Comparison of ENCODE assay signal across 33 mouse cellular contexts in genomic region chr5:73627991-73628390, GRCm38 (mm10). TPM values are rescaled to one million over a fixed set of nuclear protein-coding genes. Genes with fewer than 3 reads are reported as not detected.
"Had no signal": no experiment of that assay in that cellular context is flagged by ENCODE, and none has a peak within 500 bp of the region (broad histone marks: within the 10 kb centered on the region; RNA-seq: fewer than 3 reads in every experiment).

No protein-coding gene starts in this region.

- DNase-seq: forebrain, postnatal 0 days; gastrocnemius, postnatal 14 days; gastrocnemius, postnatal 36 days; heart, postnatal 14 days; heart, postnatal 36 days; kidney, adult 11 months; kidney, adult 2 months; kidney, adult 9 months; kidney, postnatal 14 days; kidney, postnatal 36 days; layer of hippocampus, adult 9-11 months; liver; liver, embryonic 13.5 days had no signal

- H3K4me1 ChIP-seq: hindbrain, embryonic 15.5 days; kidney, embryonic 15.5 days; limb, embryonic 10.5 days; limb, embryonic 12.5 days had no signal

- H3K9ac ChIP-seq: forebrain, postnatal 0 days; heart, embryonic 13.5 days; heart, embryonic 15.5 days; hindbrain, embryonic 13.5 days; hindbrain, embryonic 15.5 days; kidney, embryonic 15.5 days; limb, embryonic 12.5 days; liver, embryonic 13.5 days had no signal

- H3K27me3 ChIP-seq: heart, embryonic 13.5 days; heart, embryonic 15.5 days; hindbrain, embryonic 15.5 days; kidney, embryonic 15.5 days; limb, embryonic 12.5 days; liver, embryonic 13.5 days had no signal

- H3K27ac ChIP-seq: heart, embryonic 13.5 days; heart, embryonic 15.5 days; hindbrain, embryonic 13.5 days; hindbrain, embryonic 15.5 days; hindbrain, postnatal 0 days; kidney, embryonic 15.5 days; kidney, postnatal 0 days; left cerebral cortex, adult 2 months; limb, embryonic 10.5 days; limb, embryonic 12.5 days; liver, embryonic 13.5 days had no signal

- H3K4me3 ChIP-seq: heart, embryonic 13.5 days; heart, embryonic 15.5 days; hindbrain, embryonic 13.5 days; hindbrain, embryonic 15.5 days; kidney, embryonic 15.5 days; left cerebral cortex, adult 2 months; limb, embryonic 10.5 days; limb, embryonic 12.5 days; liver, embryonic 13.5 days had no signal

- H3K36me3 ChIP-seq: heart, embryonic 13.5 days; hindbrain, embryonic 13.5 days; hindbrain, embryonic 15.5 days; kidney, embryonic 15.5 days; limb, embryonic 10.5 days; limb, embryonic 12.5 days; liver, embryonic 13.5 days had no signal

- ATAC-seq: forebrain, postnatal 0 days; hindbrain, postnatal 0 days had no signal

- H3K4me2 ChIP-seq: heart, embryonic 11.5 days; heart, embryonic 13.5 days; heart, embryonic 15.5 days; hindbrain, embryonic 13.5 days; hindbrain, embryonic 15.5 days; kidney, embryonic 15.5 days; limb, embryonic 12.5 days; liver, embryonic 11.5 days; liver, embryonic 13.5 days had no signal

- H3K9me3 ChIP-seq: heart, embryonic 13.5 days; heart, embryonic 15.5 days; hindbrain, embryonic 13.5 days; hindbrain, embryonic 15.5 days; kidney, embryonic 15.5 days; limb, embryonic 10.5 days; limb, embryonic 12.5 days; liver, embryonic 13.5 days had no signal

RNA-seq across cellular contexts. Expression of gene Lrrc66, which starts 4.3 kb away (rescaled TPM):
- total RNA-seq: gastrocnemius, adult 18-20 months; gastrocnemius, adult 8-10 months; gastrocnemius, postnatal 14 days; gastrocnemius, postnatal 36 days; heart, postnatal 36 days; hindbrain, postnatal 0 days; layer of hippocampus, adult 18-20 months; left cerebral cortex, adult 2 months; left cerebral cortex, postnatal 36 days had no signal
- polyA plus RNA-seq: forebrain, postnatal 0 days; gonadal fat pad, adult 2 months; heart, embryonic 11.5 days; hindbrain, embryonic 11.5 days; hindbrain, embryonic 13.5 days; hindbrain, embryonic 15.5 days; hindbrain, postnatal 0 days; limb, embryonic 12.5 days had no signal

RNA-seq across cellular contexts. Expression of gene Spata18, which starts 23.2 kb away (rescaled TPM):
- total RNA-seq: gastrocnemius, adult 8-10 months; gastrocnemius, postnatal 36 days; hematopoietic stem cell, adult 5-6 weeks; left cerebral cortex, adult 2 months had no signal
- polyA plus RNA-seq: heart, embryonic 11.5 days; large intestine, adult 2 months; liver, embryonic 11.5 days; liver, embryonic 13.5 days had no signal
